Mouse (Mus musculus): ENCODE results near the gene Bloc1s4. TPM values are rescaled to one million over a fixed set of nuclear protein-coding genes. Genes with fewer than 3 reads are reported as not detected.
A peak's percentile ranks its signal among the peaks of the same experiment; 100 is the strongest.

The Bloc1s4 gene
- polyA plus RNA-seq, 1 experiment from 2014 or later, result 26.0 TPM

DNA sequence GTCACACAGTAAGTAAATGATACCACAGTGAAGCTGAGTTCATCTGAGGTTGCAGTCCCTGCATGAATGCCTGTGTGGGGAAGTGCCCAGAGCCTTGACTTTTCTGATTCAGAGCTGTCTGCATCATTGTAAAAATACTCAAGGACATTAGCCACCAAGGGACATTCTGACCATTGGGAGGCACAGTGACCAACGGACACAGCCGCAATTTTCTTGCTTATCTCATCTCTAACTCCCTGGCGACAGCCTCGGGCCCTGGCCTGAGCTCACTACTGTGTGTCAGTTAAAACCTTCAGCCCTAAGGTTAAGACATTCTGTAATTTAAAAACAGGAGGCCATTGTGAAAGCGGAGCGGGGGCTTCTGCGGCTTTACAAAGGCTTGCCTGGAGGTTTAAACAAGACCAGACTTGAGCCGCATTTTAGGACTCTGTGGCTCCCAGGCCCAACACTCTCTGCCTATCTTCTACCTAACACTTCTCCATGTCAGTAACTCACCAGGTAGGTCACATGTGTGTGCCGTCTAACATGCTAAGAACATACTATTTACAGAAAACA is 27.6 kb upstream of the Bloc1s4 start:
- H3K4me3 ChIP-seq (ENCODE audit: low read length), result no peak overlapping the region
- 36% methylated on average over 9 of the region's 9 CpGs for WGBS
- H3K27me3 ChIP-seq (replicated peaks; ENCODE audit: control insufficient read depth, insufficient read depth, low read length), result no peaks in the 10 kb centered on the region
- H3K9me3 ChIP-seq (ENCODE audit: control insufficient read depth, low read length), result no peaks in the 10 kb centered on the region
- H3K9ac ChIP-seq (ENCODE audit: low read depth, low read length), result no peak overlapping the region
- H3K4me2 ChIP-seq (ENCODE audit: low read length), result no peak overlapping the region
- H3K4me1 ChIP-seq (ENCODE audit: control insufficient read depth, insufficient read depth, low read depth, low read length), result no peaks in the 10 kb centered on the region
- H3K36me3 ChIP-seq (ENCODE audit: control insufficient read depth, insufficient read depth, low read length), result no peaks in the 10 kb centered on the region
- no peak for ATAC-seq
- H3K27ac ChIP-seq (ENCODE audit: low read depth, low read length), result no peak overlapping the region

DNA sequence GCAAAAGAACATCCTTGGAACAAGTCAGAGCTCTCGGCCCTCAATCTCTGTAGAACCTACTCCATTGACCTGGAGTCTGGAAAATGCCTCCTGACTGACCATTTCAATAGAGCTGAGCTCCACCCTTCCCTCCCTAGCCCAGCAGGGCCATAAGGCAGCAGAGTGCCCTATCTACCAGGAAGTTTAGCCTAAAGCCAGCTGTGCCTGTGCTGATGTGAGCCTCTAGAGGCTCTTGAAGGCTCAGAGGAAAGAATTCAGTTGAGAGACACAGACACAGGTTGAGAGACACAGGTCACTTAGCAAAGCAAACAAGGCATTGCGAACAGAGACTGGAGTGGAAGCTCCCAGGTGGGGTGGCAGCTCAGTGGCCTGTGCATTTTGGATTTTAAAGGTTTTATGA is 26.9 kb upstream of the Bloc1s4 start:
- no peak overlapping the region for H3K4me2 ChIP-seq (ENCODE audit: low read length)
- no peaks in the 10 kb centered on the region for H3K27me3 ChIP-seq (replicated peaks; ENCODE audit: control insufficient read depth, insufficient read depth, low read length)
- no peak for ATAC-seq
- WGBS, result 83% methylated on average over 2 of the region's 2 CpGs
- H3K9ac ChIP-seq (ENCODE audit: low read depth, low read length), result no peak overlapping the region
- H3K27ac ChIP-seq (ENCODE audit: low read depth, low read length), result no peak overlapping the region
- H3K9me3 ChIP-seq (ENCODE audit: control insufficient read depth, low read length), result no peaks in the 10 kb centered on the region
- H3K36me3 ChIP-seq (ENCODE audit: control insufficient read depth, insufficient read depth, low read length), result no peaks in the 10 kb centered on the region
- no peak overlapping the region for H3K4me3 ChIP-seq (ENCODE audit: low read length)
- no peaks in the 10 kb centered on the region for H3K4me1 ChIP-seq (ENCODE audit: control insufficient read depth, insufficient read depth, low read depth, low read length)

DNA sequence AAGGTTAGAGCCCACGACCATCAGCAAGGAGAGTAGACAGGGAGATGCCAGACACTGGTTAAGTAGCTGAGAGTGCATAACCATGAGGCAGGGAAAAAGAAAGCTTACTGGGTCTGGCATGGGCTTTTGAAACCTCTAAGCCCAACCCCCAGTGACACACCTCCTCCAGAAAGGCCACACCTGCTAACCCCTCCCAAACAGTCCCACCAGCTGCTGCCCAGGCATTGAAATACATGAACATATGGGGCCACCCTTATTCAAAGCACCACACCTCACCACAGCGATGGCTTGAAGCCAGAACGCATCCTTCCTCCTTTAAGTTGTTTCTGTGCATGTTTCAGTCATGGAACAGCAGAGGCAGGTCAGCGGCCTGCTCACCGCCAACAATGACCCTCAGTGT is 24.1 kb upstream of the Bloc1s4 start:
- ATAC-seq, result no peak
- Histone ChIP-seq H3K27me3 (replicated peaks; ENCODE audit: control insufficient read depth, insufficient read depth, low read length) (no peaks in the 10 kb centered on the region), H3K9me3 (ENCODE audit: control insufficient read depth, low read length) (no peaks in the 10 kb centered on the region)

DNA sequence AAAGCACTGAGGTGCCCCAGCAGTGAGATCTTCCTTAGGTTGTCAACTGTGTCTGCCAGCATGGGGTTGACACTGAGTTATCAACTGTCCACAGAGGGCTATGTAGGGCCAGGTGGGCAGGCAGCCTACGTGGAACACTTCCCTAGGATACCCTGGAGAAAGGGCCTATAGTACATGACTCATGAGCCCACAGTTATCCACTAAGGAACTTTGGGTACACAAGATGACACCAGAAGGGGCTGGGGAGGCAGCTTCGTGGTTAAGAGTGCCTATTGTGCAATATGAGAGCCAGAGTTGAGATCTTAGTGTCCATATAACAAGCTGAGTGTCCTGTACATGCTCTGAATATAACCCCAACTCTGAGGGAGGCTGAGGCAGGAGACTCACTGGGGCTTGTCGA is 21.2 kb upstream of the Bloc1s4 start:
- H3K27ac ChIP-seq (ENCODE audit: low read depth, low read length), result no peak overlapping the region
- no peak for ATAC-seq
- no peaks in the 10 kb centered on the region for H3K9me3 ChIP-seq (ENCODE audit: control insufficient read depth, low read length)
- 74% methylated on average over 3 of the region's 3 CpGs for WGBS
- H3K36me3 ChIP-seq (ENCODE audit: control insufficient read depth, insufficient read depth, low read length), result no peaks in the 10 kb centered on the region
- no peak overlapping the region for H3K9ac ChIP-seq (ENCODE audit: low read depth, low read length)
- no peak overlapping the region for H3K4me3 ChIP-seq (ENCODE audit: low read length)
- H3K27me3 ChIP-seq (replicated peaks; ENCODE audit: control insufficient read depth, insufficient read depth, low read length), result no peaks in the 10 kb centered on the region
- H3K4me2 ChIP-seq (ENCODE audit: low read length), result no peak overlapping the region
- peaks cover 5% of the 10 kb centered on the region; the same call in 1 of the 2 replicates for H3K4me1 ChIP-seq (ENCODE audit: control insufficient read depth, insufficient read depth, low read depth, low read length)

More for the DNA sequence above, 24.1 kb upstream of the Bloc1s4 start:
- no peak overlapping the region for H3K4me3 ChIP-seq (ENCODE audit: low read length)
- WGBS, result 80% methylated on average over 5 of the region's 5 CpGs
- peaks cover 2% of the 10 kb centered on the region; the same call in 1 of the 2 replicates for H3K4me1 ChIP-seq (ENCODE audit: control insufficient read depth, insufficient read depth, low read depth, low read length)
- no peak overlapping the region for H3K27ac ChIP-seq (ENCODE audit: low read depth, low read length)
- no peak overlapping the region for H3K9ac ChIP-seq (ENCODE audit: low read depth, low read length)
- no peak overlapping the region for H3K4me2 ChIP-seq (ENCODE audit: low read length)
- H3K36me3 ChIP-seq (ENCODE audit: control insufficient read depth, insufficient read depth, low read length), result no peaks in the 10 kb centered on the region

DNA sequence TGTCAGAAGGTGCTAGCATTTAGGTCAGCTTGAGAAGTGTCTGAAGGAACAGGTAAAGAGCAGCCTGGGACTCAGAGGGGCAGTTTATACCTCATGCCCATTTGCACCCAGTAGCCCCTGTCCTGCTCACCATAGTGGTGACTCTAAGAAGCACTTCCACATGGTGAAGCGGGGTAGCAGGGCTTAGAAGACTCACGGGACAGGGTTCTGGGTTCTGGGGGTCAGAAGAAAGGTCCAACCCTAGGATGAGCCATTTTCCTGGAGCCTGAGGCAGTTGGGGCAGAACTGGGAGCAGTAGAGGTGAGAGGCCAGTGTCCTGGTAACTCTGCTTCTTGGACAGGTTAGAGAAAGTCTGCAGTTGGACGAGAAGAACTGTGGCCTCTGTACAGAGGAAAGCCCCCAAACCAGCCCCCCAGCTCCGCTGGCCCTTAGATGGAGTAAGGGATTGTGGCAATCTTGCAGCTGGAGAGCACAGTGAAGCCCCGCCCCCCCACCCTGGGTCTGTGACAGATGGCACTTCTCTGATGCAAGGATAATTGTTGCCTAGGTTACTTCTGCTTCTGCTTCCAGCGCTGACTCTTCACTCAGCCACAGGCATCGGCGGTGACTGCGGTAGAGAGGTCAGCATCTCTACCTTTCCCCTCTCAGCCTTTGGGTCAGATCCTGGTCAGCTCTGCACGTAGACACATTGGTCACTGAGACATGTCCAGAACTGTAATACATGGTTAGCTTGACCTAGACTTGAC is 18.7 kb upstream of the Bloc1s4 start:
- H3K4me3 ChIP-seq (ENCODE audit: low read length), result no peak overlapping the region
- H3K27ac ChIP-seq (ENCODE audit: low read depth, low read length), result peak overlapping the region; percentile 48; the same call in 1 of the 2 replicates
- no peaks in the 10 kb centered on the region for H3K36me3 ChIP-seq (ENCODE audit: control insufficient read depth, insufficient read depth, low read length)
- peak overlapping the region; percentile 19; the same call in 1 of the 2 replicates for H3K4me2 ChIP-seq (ENCODE audit: low read length)
- whole genome bisulfite sequencing, result 27% methylated on average over 10 of the region's 10 CpGs
- peaks cover 5% of the 10 kb centered on the region; the same call in 1 of the 2 replicates for H3K4me1 ChIP-seq (ENCODE audit: control insufficient read depth, insufficient read depth, low read depth, low read length)
- no peak overlapping the region for H3K9ac ChIP-seq (ENCODE audit: low read depth, low read length)
- no peaks in the 10 kb centered on the region for H3K9me3 ChIP-seq (ENCODE audit: control insufficient read depth, low read length)
- H3K27me3 ChIP-seq (replicated peaks; ENCODE audit: control insufficient read depth, insufficient read depth, low read length), result no peaks in the 10 kb centered on the region
- ATAC-seq, result peak; percentile 88

DNA sequence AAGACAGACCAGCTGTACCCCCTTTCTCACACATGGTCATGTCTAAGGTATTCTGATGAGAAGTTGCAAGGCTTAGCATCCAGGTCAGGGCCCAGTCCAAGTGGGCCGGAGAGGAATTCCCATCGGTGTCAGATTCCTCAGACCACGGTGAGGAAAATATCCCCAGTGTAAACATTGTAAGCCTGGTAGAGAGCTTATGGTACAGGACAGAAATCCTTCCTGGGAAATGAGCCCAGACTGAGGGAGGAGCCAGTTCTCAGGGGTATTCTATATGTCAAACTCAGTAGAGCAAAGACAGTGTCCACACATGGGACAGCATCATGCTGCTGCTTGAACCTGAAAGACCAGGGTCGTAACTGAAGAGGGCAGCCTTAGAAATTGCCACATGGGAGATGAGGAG is 11.4 kb upstream of the Bloc1s4 start:
- 81% methylated on average over 4 of the region's 4 CpGs for WGBS
- Histone ChIP-seq H3K36me3 (ENCODE audit: control insufficient read depth, insufficient read depth, low read length) (no peaks in the 10 kb centered on the region), H3K9ac (ENCODE audit: low read depth, low read length) (no peak overlapping the region), H3K9me3 (ENCODE audit: control insufficient read depth, low read length) (no peaks in the 10 kb centered on the region), H3K4me3 (ENCODE audit: low read length) (no peak overlapping the region), H3K4me1 (ENCODE audit: control insufficient read depth, insufficient read depth, low read depth, low read length) (no peaks in the 10 kb centered on the region), H3K27ac (ENCODE audit: low read depth, low read length) (no peak overlapping the region), H3K27me3 (replicated peaks; ENCODE audit: control insufficient read depth, insufficient read depth, low read length) (no peaks in the 10 kb centered on the region), H3K4me2 (ENCODE audit: low read length) (no peak overlapping the region)
- no peak for ATAC-seq

DNA sequence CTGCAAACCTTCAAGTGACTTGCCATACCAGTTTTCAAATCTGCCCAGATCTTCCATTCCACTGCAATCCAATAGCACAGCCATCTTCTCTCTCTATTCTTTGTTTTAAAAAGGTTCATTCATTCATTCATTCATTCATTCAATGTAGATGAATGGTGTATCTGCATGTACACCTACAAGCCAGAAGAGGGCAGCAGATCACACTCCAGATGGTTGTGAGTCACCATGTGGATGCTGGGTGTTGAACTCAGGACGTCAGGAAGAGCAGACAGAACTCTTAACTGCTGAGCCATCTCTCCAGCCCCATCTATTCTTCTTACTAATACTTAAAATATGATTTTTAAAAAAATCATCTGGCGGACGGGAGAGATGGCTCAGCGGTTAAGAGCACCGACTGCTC is 8.6 kb upstream of the Bloc1s4 start:
- H3K27me3 ChIP-seq (replicated peaks; ENCODE audit: control insufficient read depth, insufficient read depth, low read length), result no peaks in the 10 kb centered on the region
- H3K9ac ChIP-seq (ENCODE audit: low read depth, low read length), result no peak overlapping the region
- 70% methylated on average over 5 of the region's 5 CpGs for WGBS
- H3K27ac ChIP-seq (ENCODE audit: low read depth, low read length), result no peak overlapping the region
- no peaks in the 10 kb centered on the region for H3K9me3 ChIP-seq (ENCODE audit: control insufficient read depth, low read length)
- no peak overlapping the region for H3K4me2 ChIP-seq (ENCODE audit: low read length)
- H3K36me3 ChIP-seq (ENCODE audit: control insufficient read depth, insufficient read depth, low read length), result no peaks in the 10 kb centered on the region
- H3K4me1 ChIP-seq (ENCODE audit: control insufficient read depth, insufficient read depth, low read depth, low read length), result no peaks in the 10 kb centered on the region
- no peak for ATAC-seq
- H3K4me3 ChIP-seq (ENCODE audit: low read length), result no peak overlapping the region

DNA sequence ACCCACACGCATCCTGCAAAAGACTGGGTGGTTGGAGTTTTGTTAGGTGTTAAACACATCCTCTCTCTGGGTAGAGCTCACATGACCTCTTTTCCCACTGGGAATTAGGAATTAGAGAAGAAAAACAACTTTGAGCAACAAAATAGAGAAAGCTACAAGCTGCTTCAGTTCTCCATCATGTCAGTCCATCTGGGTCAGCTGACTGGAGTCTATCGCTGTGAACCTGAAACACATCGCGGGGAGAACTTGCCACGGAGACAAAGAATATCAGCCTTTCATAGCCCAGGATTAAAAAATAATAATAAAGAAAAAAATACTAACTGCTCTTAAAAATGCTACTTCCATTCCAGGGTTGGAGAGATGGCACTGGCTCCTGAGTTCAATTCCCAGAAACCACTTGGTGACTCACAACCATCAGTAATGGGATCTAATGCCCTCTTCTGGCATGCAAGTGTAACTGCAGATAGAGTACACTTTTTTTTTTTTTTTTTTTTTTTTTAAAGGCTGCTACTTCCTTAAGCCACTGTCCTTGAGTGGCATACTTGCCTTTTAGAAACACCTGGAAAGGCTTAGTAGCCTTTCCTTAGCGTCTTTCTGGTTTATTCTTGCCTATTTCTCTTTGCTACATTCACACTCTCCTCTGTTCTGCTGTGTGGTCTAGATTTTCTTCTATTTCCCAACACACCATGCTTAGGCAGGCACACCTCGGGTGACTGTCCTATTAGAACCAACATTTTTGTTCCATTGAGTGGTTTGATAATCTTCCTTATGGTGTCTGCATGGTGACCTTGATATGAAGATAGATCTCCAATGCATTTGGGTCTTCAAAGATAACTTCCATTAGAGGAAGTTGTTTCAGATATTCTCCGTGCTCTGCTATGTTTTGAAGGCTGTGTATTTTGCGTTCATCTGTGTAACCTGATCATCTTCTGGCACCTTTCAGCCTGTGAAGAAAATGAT is 1.9 kb upstream of the Bloc1s4 start:
- WGBS, result 77% methylated on average over 9 of the region's 9 CpGs
- Histone ChIP-seq H3K27ac (ENCODE audit: low read depth, low read length) (no peak overlapping the region), H3K4me2 (ENCODE audit: low read length) (no peak overlapping the region), H3K9me3 (ENCODE audit: control insufficient read depth, low read length) (no peaks in the 10 kb centered on the region), H3K27me3 (replicated peaks; ENCODE audit: control insufficient read depth, insufficient read depth, low read length) (no peaks in the 10 kb centered on the region), H3K36me3 (ENCODE audit: control insufficient read depth, insufficient read depth, low read length) (no peaks in the 10 kb centered on the region), H3K9ac (ENCODE audit: low read depth, low read length) (no peak overlapping the region), H3K4me1 (ENCODE audit: control insufficient read depth, insufficient read depth, low read depth, low read length) (peaks cover 17% of the 10 kb centered on the region), H3K4me3 (ENCODE audit: low read length) (no peak overlapping the region)
- no peak for ATAC-seq

All from hindbrain, embryonic 16.5 days (tissue).